Mouse (Mus musculus) olfactory bulb, adult 2 months (tissue): ENCODE measurements around the gene Kat5. TPM values are rescaled to one million over a fixed set of nuclear protein-coding genes. Genes with fewer than 3 reads are reported as not detected.
A peak's percentile ranks its signal among the peaks of the same experiment; 100 is the strongest.

Experiments
- H3K27ac ChIP-seq: fragments of 200-500 bp; 2 replicates; pipeline ENCODE4 v1.5.1; 2012; ENCODE audit warnings: low read depth, low read length; ENCODE audit not compliant: insufficient read depth
- H3K4me1 ChIP-seq: fragments of 200-500 bp; 2 replicates; pipeline ENCODE4 v1.6.1; 2012; ENCODE audit warnings: low read length; ENCODE audit not compliant: control insufficient read depth, insufficient read depth
- H3K4me3 ChIP-seq: fragments of 200-500 bp; 2 replicates; pipeline ENCODE4 v1.5.1; 2012; ENCODE audit warnings: mild to moderate bottlenecking, low read depth, low read length, moderate library complexity; ENCODE audit not compliant: insufficient read depth
- CTCF ChIP-seq: fragments of 200-500 bp; IDR thresholded peaks from 2 replicates; pipeline ENCODE4 v1.5.1; 2012; ENCODE audit warnings: low read depth, mild to moderate bottlenecking, low read length, moderate library complexity; ENCODE audit not compliant: insufficient read depth
- POLR2A ChIP-seq: fragments of 200-500 bp; IDR thresholded peaks from 2 replicates; pipeline ENCODE4 v1.6.1; 2012; ENCODE audit warnings: mild to moderate bottlenecking, low read depth, low read length, moderate library complexity; ENCODE audit not compliant: insufficient read depth
- WGBS: fragments of 180-500 bp; shearing (Covaris S2); methylation state at CpG from one replicate; pipeline ENCODE4 v1.1.7; 2018; 5-methylcytosine and 5-hydroxymethylcytosine counted together
- polyA plus RNA-seq: library from polyadenylated mRNA; stranded (reverse); fragments of >200 nt; gene quantifications from 2 replicates; pipeline ENCODE4 v1.2.4, GENCODE M21; 2012; ENCODE audit warnings: low replicate concordance; ENCODE audit not compliant: missing spikeins, insufficient read depth, insufficient read length

The Kat5 gene
- polyA plus RNA-seq, 1 experiment = not detected

DNA sequence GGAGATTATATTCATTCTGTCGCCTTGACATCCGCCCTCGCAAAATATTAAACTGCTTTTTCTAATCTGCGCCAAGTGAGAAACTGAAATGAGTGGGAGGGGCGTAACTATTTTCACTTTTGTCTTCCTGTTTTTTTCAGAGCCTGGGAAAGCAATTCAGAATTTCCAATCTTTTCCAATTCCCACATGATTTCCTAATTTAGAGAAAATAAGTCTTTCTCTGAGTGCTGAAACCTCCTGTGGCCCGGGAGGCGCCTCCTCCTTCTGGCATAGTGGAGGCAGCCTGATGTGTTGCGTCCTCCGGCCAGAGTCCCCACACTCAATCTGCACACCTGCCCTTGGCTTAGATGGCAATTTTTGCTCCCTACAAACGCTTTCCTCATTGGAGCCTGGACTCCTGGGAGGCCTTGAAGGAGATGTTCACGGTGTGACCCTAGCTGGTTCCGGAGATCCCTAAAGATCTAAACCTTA lies 26.6 kb upstream of the Kat5 start:
- TF ChIP-seq POLR2A (no peak), CTCF (no peak)
- peak overlapping the region; percentile 89 for H3K4me3 ChIP-seq
- H3K27ac ChIP-seq = peak overlapping the region; percentile 97
- H3K4me1 ChIP-seq = peaks cover 18% of the 10 kb centered on the region
- 22% methylated on average over 12 of the region's 12 CpGs for WGBS

- H3K4me1 ChIP-seq = peaks cover 18% of the 10 kb centered on the region
- no peak overlapping the region for H3K27ac ChIP-seq
- WGBS = 77% methylated on average over 7 of the region's 7 CpGs
- TF ChIP-seq CTCF = no peak
- no peak for TF ChIP-seq POLR2A
- H3K4me3 ChIP-seq = no peak overlapping the region
Measured at GRCm38 (mm10) chr19:5636036-5636570, 26.1 kb upstream of the Kat5 start.

DNA sequence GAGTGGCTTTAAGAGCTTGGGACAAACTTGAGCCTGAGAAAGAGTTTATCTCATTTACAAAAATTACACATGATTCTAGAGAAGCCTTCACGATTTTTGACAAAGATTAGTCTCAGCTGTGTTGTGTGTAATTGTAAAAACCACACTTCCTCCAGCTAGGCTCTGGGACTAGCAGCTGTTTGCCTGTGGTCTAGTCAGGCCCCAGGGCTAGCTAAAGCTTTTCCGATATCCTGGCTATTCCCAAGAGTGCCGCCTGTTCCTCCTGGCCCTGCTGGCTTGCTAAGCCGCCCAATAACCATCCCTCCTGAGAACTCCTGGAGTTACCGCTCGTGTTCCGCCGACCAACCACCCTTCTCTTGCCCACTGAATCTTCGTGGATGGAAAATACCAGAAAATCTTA lies 22.1 kb upstream of the Kat5 start:
- Histone ChIP-seq H3K27ac (no peak overlapping the region), H3K4me3 (no peak overlapping the region), H3K4me1 (peaks cover 5% of the 10 kb centered on the region)
- no peak for TF ChIP-seq CTCF
- no peak for TF ChIP-seq POLR2A
- 83% methylated on average over 9 of the region's 9 CpGs for WGBS

- TF ChIP-seq POLR2A (no peak), CTCF (no peak)
- H3K4me1 ChIP-seq = no peaks in the 10 kb centered on the region
- H3K27ac ChIP-seq = no peak overlapping the region
- H3K4me3 ChIP-seq = no peak overlapping the region
Measured at GRCm38 (mm10) chr19:5629907-5630306, 19.9 kb upstream of the Kat5 start.

GRCm38 (mm10) chr19:5625311-5625710 lies 15.3 kb upstream of the Kat5 start:
- WGBS = 86% methylated on average over 8 of the region's 8 CpGs
- TF ChIP-seq POLR2A (no peak), CTCF (no peak)
- Histone ChIP-seq H3K27ac (no peak overlapping the region), H3K4me3 (no peak overlapping the region), H3K4me1 (no peaks in the 10 kb centered on the region)

DNA sequence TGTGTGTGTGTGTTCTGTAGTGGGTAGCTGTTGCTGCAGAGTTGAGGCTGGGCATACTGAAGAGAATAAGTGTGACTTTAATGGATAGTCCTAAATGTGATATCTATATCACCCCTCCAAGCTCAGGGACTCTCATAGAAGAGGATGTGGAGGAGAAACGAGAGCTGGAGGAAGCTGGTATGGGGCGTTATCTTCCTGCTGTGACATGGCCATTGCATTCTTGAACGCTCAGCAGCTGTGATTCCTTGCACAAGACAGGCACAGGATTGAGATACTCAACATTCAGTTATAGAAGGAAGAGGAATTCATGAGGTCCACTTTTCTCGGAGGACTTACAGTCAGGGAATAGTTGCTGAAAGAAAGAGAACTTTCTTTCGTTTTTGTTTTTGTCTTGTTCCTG lies 11.8 kb upstream of the Kat5 start:
- TF ChIP-seq POLR2A (no peak), CTCF (no peak)
- no peaks in the 10 kb centered on the region for H3K4me1 ChIP-seq
- WGBS = 80% methylated on average over 5 of the region's 5 CpGs
- no peak overlapping the region for H3K27ac ChIP-seq
- H3K4me3 ChIP-seq = no peak overlapping the region

- no peak overlapping the region for H3K4me3 ChIP-seq
- H3K4me1 ChIP-seq = no peaks in the 10 kb centered on the region
- H3K27ac ChIP-seq = no peak overlapping the region
- TF ChIP-seq POLR2A (no peak), CTCF (no peak)
- WGBS = 84% methylated on average over 4 of the region's 4 CpGs
Measured at GRCm38 (mm10) chr19:5620007-5620406, 10.0 kb upstream of the Kat5 start.

GRCm38 (mm10) chr19:5614953-5615352 lies 4.9 kb upstream of the Kat5 start:
- no peak overlapping the region for H3K4me3 ChIP-seq
- TF ChIP-seq CTCF (no peak), POLR2A (no peak)
- no peak overlapping the region for H3K27ac ChIP-seq
- WGBS = 37% methylated on average over 2 of the region's 2 CpGs
- H3K4me1 ChIP-seq = peaks cover 2% of the 10 kb centered on the region

GRCm38 (mm10) chr19:5612762-5613411 lies 2.9 kb upstream of the Kat5 start:
- Histone ChIP-seq H3K4me1 (peaks cover 18% of the 10 kb centered on the region), H3K4me3 (no peak overlapping the region), H3K27ac (no peak overlapping the region)
- TF ChIP-seq POLR2A = no peak
- no peak for TF ChIP-seq CTCF
- WGBS = 66% methylated on average over 3 of the region's 3 CpGs

DNA sequence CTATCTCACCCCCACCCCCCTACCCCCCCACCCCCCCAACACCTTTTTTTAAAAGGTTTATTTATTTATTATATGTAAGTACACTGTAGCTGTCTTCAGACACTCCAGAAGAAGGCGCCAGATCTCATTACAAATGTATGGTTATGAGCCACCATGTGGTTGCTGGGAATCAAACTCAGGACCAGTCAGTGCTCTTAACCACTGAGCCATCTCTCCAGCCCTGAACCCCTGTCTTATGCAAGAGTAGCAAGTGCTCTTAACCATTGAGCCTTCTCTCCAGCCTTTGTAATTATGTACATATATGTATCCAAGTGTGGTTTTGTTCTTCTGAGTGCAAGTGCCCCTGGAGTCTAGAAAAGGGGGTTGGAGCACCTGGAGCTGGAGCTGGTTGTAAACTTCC lies 1.9 kb upstream of the Kat5 start:
- Histone ChIP-seq H3K4me1 (peaks cover 18% of the 10 kb centered on the region), H3K4me3 (no peak overlapping the region), H3K27ac (no peak overlapping the region)
- no peak for TF ChIP-seq POLR2A
- TF ChIP-seq CTCF = no peak
- WGBS = 89% methylated on average over 1 of the region's 1 CpGs
